In the genomic region with DNA sequence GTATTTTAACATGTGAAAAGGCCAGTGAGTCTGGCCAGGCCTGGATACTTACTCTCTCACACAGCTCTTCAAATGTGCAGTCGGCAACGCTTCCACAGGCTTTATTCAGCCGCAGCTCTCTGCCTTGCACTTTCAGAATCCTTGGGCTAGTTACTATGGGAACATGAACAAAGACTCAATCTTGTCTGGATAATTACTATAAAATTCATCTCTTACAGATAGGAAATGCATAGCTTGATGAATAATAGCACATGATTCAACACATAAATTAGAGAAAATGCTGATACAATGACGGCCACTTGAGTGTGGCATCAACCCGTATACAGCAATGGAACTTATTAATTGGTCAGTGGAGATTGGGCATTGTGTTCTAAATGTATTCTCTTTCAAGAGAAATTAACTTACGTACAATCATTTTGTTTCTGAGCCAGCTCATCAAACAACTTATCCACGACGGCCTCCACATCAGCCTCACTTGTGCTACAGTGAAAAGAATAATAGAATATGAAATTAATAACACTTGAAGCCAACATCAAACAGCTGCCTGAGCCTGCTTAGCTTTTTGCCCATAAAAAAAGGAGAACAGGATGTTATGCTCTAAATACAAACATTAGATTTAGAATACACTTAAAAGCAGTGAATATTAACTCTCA, we compare ENCODE assay signal across 13 mouse cellular contexts.
A peak's percentile ranks its signal among the peaks of the same experiment; 100 is the strongest.
DNase-seq lines count a peak whose midpoint lies in the region; ATAC-seq lines count a peak whose summit lies in the region.
"Had no signal": no experiment of that assay in that cellular context is flagged by ENCODE, and none has a peak within 500 bp of the region (broad histone marks: within the 10 kb centered on the region; RNA-seq: fewer than 3 reads in every experiment).

No protein-coding gene starts in this region.

- H3K27ac ChIP-seq in neural tube, embryonic 13.5 days (replicated peaks): peak overlapping the region; percentile 39
- peak overlapping the region; percentile 71 for H3K27ac ChIP-seq in midbrain, embryonic 10.5 days (replicated peaks)
- H3K27ac ChIP-seq: heart, adult 2 months; limb, embryonic 15.5 days; stomach, embryonic 15.5 days had no signal

- no peaks in the 10 kb centered on the region for H3K36me3 ChIP-seq in neural tube, embryonic 13.5 days
- no peaks in the 10 kb centered on the region for H3K36me3 ChIP-seq in midbrain, embryonic 10.5 days
- H3K36me3 ChIP-seq: limb, embryonic 15.5 days; stomach, embryonic 15.5 days had no signal

- no peak overlapping the region for H3K4me2 ChIP-seq in neural tube, embryonic 13.5 days
- H3K4me2 ChIP-seq: limb, embryonic 15.5 days; stomach, embryonic 15.5 days had no signal

- 34% methylated on average over 8 of the region's 8 CpGs for WGBS in neural tube, embryonic 13.5 days
- WGBS in midbrain, embryonic 10.5 days: 41% methylated on average over 8 of the region's 8 CpGs

- peak; percentile 37 for DNase-seq in embryo, embryonic 11 days
- DNase-seq in embryo, embryonic 10 days (ENCODE audit: low spot score): no peak
- DNase-seq in neural tube, embryonic 10.5 days (ENCODE audit: extremely low spot score, low spot score): no peak
- no peak for DNase-seq in midbrain, embryonic 10.5 days (ENCODE audit: low spot score)
- DNase-seq in telencephalon, adult 2 months (ENCODE audit: low read depth, low spot score): peak; percentile 18
- no peak for DNase-seq in kidney, postnatal 14 days
- DNase-seq in adrenal gland, adult 18-20 months (ENCODE audit: low spot score in 2 of 2): no peak
- DNase-seq: heart, adult 2 months; kidney, postnatal 10 days; lung, postnatal 10 days had no signal

- peak; percentile 69; the same call in 1 of the 2 replicates for ATAC-seq in neural tube, embryonic 13.5 days (ENCODE audit: low read depth)

- H3K4me1 ChIP-seq in neural tube, embryonic 13.5 days (replicated peaks): peaks cover 24% of the 10 kb centered on the region
- H3K4me1 ChIP-seq in midbrain, embryonic 10.5 days: peaks cover 57% of the 10 kb centered on the region
- H3K4me1 ChIP-seq: limb, embryonic 15.5 days; stomach, embryonic 15.5 days had no signal

- H3K27me3 ChIP-seq in neural tube, embryonic 13.5 days: no peaks in the 10 kb centered on the region
- H3K27me3 ChIP-seq in midbrain, embryonic 10.5 days (ENCODE audit: low read depth, poor library complexity, severe bottlenecking): peaks cover 37% of the 10 kb centered on the region
- H3K27me3 ChIP-seq: limb, embryonic 15.5 days; stomach, embryonic 15.5 days had no signal

- H3K9ac ChIP-seq in neural tube, embryonic 13.5 days: 0 out of 2 replicates have a peak overlapping the region, but pooled peaks have one; percentile 3
- H3K9ac ChIP-seq: limb, embryonic 15.5 days; stomach, embryonic 15.5 days had no signal

- no peaks in the 10 kb centered on the region for H3K9me3 ChIP-seq in neural tube, embryonic 13.5 days
- H3K9me3 ChIP-seq in midbrain, embryonic 10.5 days (replicated peaks): no peaks in the 10 kb centered on the region
- H3K9me3 ChIP-seq: limb, embryonic 15.5 days; stomach, embryonic 15.5 days had no signal

- no peak overlapping the region for H3K4me3 ChIP-seq in neural tube, embryonic 13.5 days
- no peak overlapping the region for H3K4me3 ChIP-seq in midbrain, embryonic 10.5 days
- H3K4me3 ChIP-seq: heart, adult 2 months; limb, embryonic 15.5 days; stomach, embryonic 15.5 days had no signal

Comparison
In these comparisons a context has a peak if more than half of its experiments do, and no peak if none do; other contexts are left out.
1. DNase-seq: peak in embryo, embryonic 11 days (single experiment) and telencephalon, adult 2 months (single experiment); none in embryo, embryonic 10 days (single experiment), neural tube, embryonic 10.5 days (single experiment), midbrain, embryonic 10.5 days (single experiment), kidney, postnatal 14 days (single experiment) and adrenal gland, adult 18-20 months (0 of 2).